ENCODE assay signal across 9 mouse cellular contexts in the genomic region with DNA sequence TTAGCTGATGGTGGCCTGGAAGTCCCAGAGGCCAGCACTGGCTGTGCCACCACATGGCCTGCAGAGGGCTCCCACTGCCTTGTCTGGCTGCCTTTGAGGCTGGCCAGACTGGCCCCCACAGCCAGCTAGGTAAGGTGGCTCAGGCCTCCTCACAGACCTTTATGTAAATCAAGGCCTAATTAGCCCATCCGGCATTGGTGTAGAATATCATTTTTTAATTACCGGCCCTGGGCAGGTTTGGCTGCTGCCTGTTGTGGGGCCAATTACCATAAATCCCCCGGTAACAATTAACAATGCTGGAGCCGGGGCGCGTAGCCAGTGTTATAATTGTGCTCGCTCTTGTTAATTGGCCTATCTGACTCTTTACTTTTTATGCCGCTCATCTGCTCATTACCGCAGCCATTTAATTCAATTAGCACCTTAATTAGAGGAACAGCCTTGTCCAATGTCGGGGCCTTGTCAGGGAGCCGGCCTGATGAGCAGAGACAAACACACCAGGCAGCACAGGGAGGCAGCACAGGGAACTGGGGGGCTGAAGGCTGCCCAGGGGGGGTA.
DNase-seq lines count a peak whose midpoint lies in the region; ATAC-seq lines count a peak whose summit lies in the region.
"Had no signal": no experiment of that assay in that cellular context is flagged by ENCODE, and none has a peak within 500 bp of the region (broad histone marks: within the 10 kb centered on the region; RNA-seq: fewer than 3 reads in every experiment).

No protein-coding gene starts in this region.

- no peaks in the 10 kb centered on the region for H3K9me3 ChIP-seq in forebrain, embryonic 16.5 days (ENCODE audit: control insufficient read depth, low read length)
- H3K9me3 ChIP-seq in midbrain, embryonic 11.5 days (ENCODE audit: control insufficient read depth, low read length) = no peaks in the 10 kb centered on the region
- H3K9me3 ChIP-seq: embryonic facial prominence, embryonic 12.5 days; limb, embryonic 13.5 days had no signal

- peak; percentile 83 for ATAC-seq in forebrain, embryonic 16.5 days
- ATAC-seq in midbrain, embryonic 11.5 days (ENCODE audit: low FRiP score) = peak; percentile 14; the same call in 1 of the 2 replicates

- no peaks in the 10 kb centered on the region for H3K36me3 ChIP-seq in forebrain, embryonic 16.5 days (ENCODE audit: control insufficient read depth, insufficient read depth)
- H3K36me3 ChIP-seq in midbrain, embryonic 11.5 days (ENCODE audit: control insufficient read depth, insufficient read depth, low read length) = no peaks in the 10 kb centered on the region
- H3K36me3 ChIP-seq: embryonic facial prominence, embryonic 12.5 days; limb, embryonic 13.5 days had no signal

- H3K27me3 ChIP-seq in forebrain, embryonic 16.5 days (replicated peaks; ENCODE audit: control insufficient read depth, insufficient read depth, low read length) = peaks cover 77% of the 10 kb centered on the region
- peaks cover 9% of the 10 kb centered on the region for H3K27me3 ChIP-seq in midbrain, embryonic 11.5 days (ENCODE audit: control insufficient read depth, insufficient read depth, low read length)

- H3K4me3 ChIP-seq in forebrain, embryonic 16.5 days (replicated peaks; ENCODE audit: low read length) = no peak overlapping the region
- no peak overlapping the region for H3K4me3 ChIP-seq in midbrain, embryonic 11.5 days (ENCODE audit: low read depth, low read length)
- H3K4me3 ChIP-seq: embryonic facial prominence, embryonic 12.5 days; limb, embryonic 13.5 days had no signal

- peak; percentile 9 for DNase-seq in lung, postnatal 36 days
- no peak for DNase-seq in lung, postnatal 10 days
- peak; percentile 30 for DNase-seq in cerebellum, adult 9-11 months
- DNase-seq in midbrain, embryonic 11.5 days (ENCODE audit: low spot score, missing footprints) = no peak
- DNase-seq in thymus, postnatal 36 days = no peak
- DNase-seq in urinary bladder, postnatal 25 days (ENCODE audit: low spot score) = no peak

- 11% methylated on average over 11 of the region's 11 CpGs for WGBS in forebrain, embryonic 16.5 days
- WGBS in midbrain, embryonic 11.5 days = 86% methylated on average over 11 of the region's 11 CpGs

- H3K4me1 ChIP-seq in forebrain, embryonic 16.5 days (replicated peaks; ENCODE audit: control insufficient read depth, insufficient read depth, low read length) = peaks cover 30% of the 10 kb centered on the region
- H3K4me1 ChIP-seq in midbrain, embryonic 11.5 days (ENCODE audit: control insufficient read depth, insufficient read depth, low read length) = peaks cover 4% of the 10 kb centered on the region
- H3K4me1 ChIP-seq: embryonic facial prominence, embryonic 12.5 days; limb, embryonic 13.5 days had no signal

- H3K27ac ChIP-seq in forebrain, embryonic 16.5 days (ENCODE audit: low read length) = peak overlapping the region; percentile 19; the same call in 1 of the 2 replicates
- no peak overlapping the region for H3K27ac ChIP-seq in midbrain, embryonic 11.5 days (ENCODE audit: low read depth, low read length)
- H3K27ac ChIP-seq: embryonic facial prominence, embryonic 12.5 days; limb, embryonic 13.5 days had no signal

- H3K4me2 ChIP-seq in forebrain, embryonic 16.5 days (ENCODE audit: low read length) = no peak overlapping the region
- no peak overlapping the region for H3K4me2 ChIP-seq in midbrain, embryonic 11.5 days
- H3K4me2 ChIP-seq: embryonic facial prominence, embryonic 12.5 days; limb, embryonic 13.5 days had no signal

- H3K9ac ChIP-seq in forebrain, embryonic 16.5 days (replicated peaks; ENCODE audit: low read depth, low read length) = no peak overlapping the region
- no peak overlapping the region for H3K9ac ChIP-seq in midbrain, embryonic 11.5 days (ENCODE audit: low read length)
- H3K9ac ChIP-seq: embryonic facial prominence, embryonic 12.5 days; limb, embryonic 13.5 days had no signal

Comparison
In these comparisons a context has a peak if more than half of its experiments do, and no peak if none do; other contexts are left out.
1. DNase-seq: peak in lung, postnatal 36 days (single experiment) and cerebellum, adult 9-11 months (single experiment); none in lung, postnatal 10 days (single experiment), midbrain, embryonic 11.5 days (single experiment), thymus, postnatal 36 days (0 of 2) and urinary bladder, postnatal 25 days (single experiment).